Mouse (Mus musculus): ENCODE measurements around the gene Stx4a. TPM values are rescaled to one million over a fixed set of nuclear protein-coding genes. Genes with fewer than 3 reads are reported as not detected.

The Stx4a gene
- polyA plus RNA-seq, 1 experiment from 2014 or later: 58.9 TPM

Other genes with a start within 250 kb of the Stx4a start
- 19.2 and 29.0 TPM in 2 replicates for gene Ccdc189, start 235.7 kb upstream of the Stx4a start, polyA plus RNA-seq (2015; fragmentation: Nextera tagmentation; extraction: Ambion mirVana)
- 47.5 and 51.5 TPM in 2 replicates for gene Rnf40, start 235.5 kb upstream of the Stx4a start, polyA plus RNA-seq (2015; fragmentation: Nextera tagmentation; extraction: Ambion mirVana)
- 11.4 and 11.9 TPM in 2 replicates for gene Zfp629, start 208.5 kb upstream of the Stx4a start, polyA plus RNA-seq (2015; fragmentation: Nextera tagmentation; extraction: Ambion mirVana)
- gene Bcl7c, start 115.4 kb upstream of the Stx4a start, polyA plus RNA-seq (2015; fragmentation: Nextera tagmentation; extraction: Ambion mirVana): 93.4 and 99.8 TPM in 2 replicates
- gene Ctf1, start 111.6 kb upstream of the Stx4a start, polyA plus RNA-seq (2015; fragmentation: Nextera tagmentation; extraction: Ambion mirVana): 25.9 and 29.8 TPM in 2 replicates
- 1.1 and 1.3 TPM in 2 replicates for gene Ctf2, start 92.1 kb upstream of the Stx4a start, polyA plus RNA-seq (2015; fragmentation: Nextera tagmentation; extraction: Ambion mirVana)
- 5.2 and 5.7 TPM in 2 replicates for gene Fbxl19, start 79.8 kb upstream of the Stx4a start, polyA plus RNA-seq (2015; fragmentation: Nextera tagmentation; extraction: Ambion mirVana)
- gene Orai3, start 54.5 kb upstream of the Stx4a start, polyA plus RNA-seq (2015; fragmentation: Nextera tagmentation; extraction: Ambion mirVana): 27.6 and 28.1 TPM in 2 replicates
- 26.3 and 27.0 TPM in 2 replicates for gene Setd1a, start 47.6 kb upstream of the Stx4a start, polyA plus RNA-seq (2015; fragmentation: Nextera tagmentation; extraction: Ambion mirVana)
- gene Gm49388, start 38.7 kb upstream of the Stx4a start, polyA plus RNA-seq (2015; fragmentation: Nextera tagmentation; extraction: Ambion mirVana): not detected in 2 replicates
- 24.8 and 25.2 TPM in 2 replicates for gene Hsd3b7, start 23.7 kb upstream of the Stx4a start, polyA plus RNA-seq (2015; fragmentation: Nextera tagmentation; extraction: Ambion mirVana)
- gene Stx1b, start 255 bp downstream of the Stx4a start, polyA plus RNA-seq (2015; fragmentation: Nextera tagmentation; extraction: Ambion mirVana): 4.3 and 6.9 TPM in 2 replicates
- 9.7 and 10.9 TPM in 2 replicates for gene Zfp646, start 51.9 kb downstream of the Stx4a start, polyA plus RNA-seq (2015; fragmentation: Nextera tagmentation; extraction: Ambion mirVana)
- 17.7 and 18.1 TPM in 2 replicates for gene Zfp668, start 52.5 kb downstream of the Stx4a start, polyA plus RNA-seq (2015; fragmentation: Nextera tagmentation; extraction: Ambion mirVana)
- 2.4 and 4.6 TPM in 2 replicates for gene Prss53, start 66.7 kb downstream of the Stx4a start, polyA plus RNA-seq (2015; fragmentation: Nextera tagmentation; extraction: Ambion mirVana)
- gene Gm21974, start 71.2 kb downstream of the Stx4a start, polyA plus RNA-seq (2015; fragmentation: Nextera tagmentation; extraction: Ambion mirVana): not detected in 2 replicates
- 234 and 262 TPM in 2 replicates for gene Vkorc1, start 71.3 kb downstream of the Stx4a start, polyA plus RNA-seq (2015; fragmentation: Nextera tagmentation; extraction: Ambion mirVana)
- gene Bckdk, start 79.8 kb downstream of the Stx4a start, polyA plus RNA-seq (2015; fragmentation: Nextera tagmentation; extraction: Ambion mirVana): 108 and 112 TPM in 2 replicates
- 39.8 and 40.2 TPM in 2 replicates for gene Kat8, start 88.2 kb downstream of the Stx4a start, polyA plus RNA-seq (2015; fragmentation: Nextera tagmentation; extraction: Ambion mirVana)
- gene Prss8, start 105.8 kb downstream of the Stx4a start, polyA plus RNA-seq (2015; fragmentation: Nextera tagmentation; extraction: Ambion mirVana): 15.8 and 17.2 TPM in 2 replicates
- 12.1 and 12.2 TPM in 2 replicates for gene Prss36, start 122.4 kb downstream of the Stx4a start, polyA plus RNA-seq (2015; fragmentation: Nextera tagmentation; extraction: Ambion mirVana)
- 394 and 418 TPM in 2 replicates for gene Fus, start 143.2 kb downstream of the Stx4a start, polyA plus RNA-seq (2015; fragmentation: Nextera tagmentation; extraction: Ambion mirVana)
- gene Pycard, start 169.6 kb downstream of the Stx4a start, polyA plus RNA-seq (2015; fragmentation: Nextera tagmentation; extraction: Ambion mirVana): 102 and 112 TPM in 2 replicates
- 3.6 and 5.2 TPM in 2 replicates for gene Trim72, start 179.7 kb downstream of the Stx4a start, polyA plus RNA-seq (2015; fragmentation: Nextera tagmentation; extraction: Ambion mirVana)
- 1.6 and 1.8 TPM in 2 replicates for gene Itgam, start 238.3 kb downstream of the Stx4a start, polyA plus RNA-seq (2015; fragmentation: Nextera tagmentation; extraction: Ambion mirVana)
- gene Gm49368, start 238.4 kb downstream of the Stx4a start, polyA plus RNA-seq (2015; fragmentation: Nextera tagmentation; extraction: Ambion mirVana): not detected in 2 replicates

All from embryonic facial prominence, embryonic 15.5 days (tissue).